Mouse (Mus musculus) MEL (cell line): ENCODE data around the gene Itpka. TPM values are rescaled to one million over a fixed set of nuclear protein-coding genes. Genes with fewer than 3 reads are reported as not detected.

Source experiments
- DNase-seq: peaks from one replicate; pipeline ENCODE4 v3.0.0; 2011; ENCODE audit warnings: low read depth, low spot score
- H3K27ac ChIP-seq: 2 replicates; pipeline ENCODE4 v1.5.1; 2012; ENCODE audit warnings: low read depth, mild to moderate bottlenecking, control low read depth, low read length, moderate library complexity; ENCODE audit not compliant: control insufficient read depth
- H3K27me3 ChIP-seq, 2 experiments: fragments of 150-350 bp in 1 of 2; sonication (generic) in 1 of 2; 2 replicates each; pipeline ENCODE4 v1.6.1; 2012; ENCODE audit warnings: low read length in 2 of 2, mild to moderate bottlenecking in 2 of 2, improper control_type of control experiment in 1 of 2, moderate library complexity in 1 of 2; ENCODE audit not compliant: insufficient read depth in 2 of 2, control insufficient read depth in 1 of 2
- H3K36me3 ChIP-seq, 2 experiments: 2 replicates each; pipeline ENCODE4 v1.6.1; 2012 to 2014; ENCODE audit warnings: low read length in 2 of 2, improper control_type of control experiment in 1 of 2, inconsistent platforms in 1 of 2, mild to moderate bottlenecking in 1 of 2; ENCODE audit not compliant: insufficient read depth in 2 of 2, control insufficient read depth in 1 of 2
- H3K4me1 ChIP-seq, 2 experiments: fragments of 150-350 bp in 1 of 2; sonication (generic) in 1 of 2; 2 replicates each; pipeline ENCODE4 v1.6.1; 2012; ENCODE audit warnings: low read length in 2 of 2, improper control_type of control experiment in 1 of 2, mild to moderate bottlenecking in 1 of 2; ENCODE audit not compliant: insufficient read depth in 2 of 2, control insufficient read depth in 1 of 2
- H3K4me3 ChIP-seq, 2 experiments: fragments of 150-350 bp in 1 of 2; sonication (generic) in 1 of 2; 2 replicates each; pipeline ENCODE4 v1.5.1; 2012; ENCODE audit warnings: low read depth in 2 of 2, low read length in 2 of 2, mild to moderate bottlenecking in 2 of 2, moderate library complexity in 2 of 2, control low read depth in 1 of 2, improper control_type of control experiment in 1 of 2; ENCODE audit not compliant: control insufficient read depth in 1 of 2, insufficient read depth in 1 of 2
- H3K79me2 ChIP-seq: 2 replicates; pipeline ENCODE4 v1.6.1; 2012; ENCODE audit warnings: mild to moderate bottlenecking, low read length, moderate library complexity; ENCODE audit not compliant: control insufficient read depth, poor library complexity, insufficient read depth
- H3K9ac ChIP-seq: 2 replicates; pipeline ENCODE4 v1.6.1; 2012; ENCODE audit warnings: low read depth, mild to moderate bottlenecking, control low read depth, low read length, moderate library complexity; ENCODE audit not compliant: control insufficient read depth, poor library complexity, severe bottlenecking
- H3K9me3 ChIP-seq: fragments of 150-350 bp; sonication (generic); replicated peaks from 2 replicates; pipeline ENCODE4 v1.6.1; 2012; ENCODE audit warnings: mild to moderate bottlenecking, low read length, improper control_type of control experiment, moderate library complexity; ENCODE audit not compliant: insufficient read depth
- CHD2 ChIP-seq: IDR thresholded peaks from 2 replicates; pipeline ENCODE4 v1.6.1; 2011; ENCODE audit warnings: low read length, improper control_type of control experiment
- E2F4 ChIP-seq: IDR thresholded peaks from 2 replicates; pipeline ENCODE4 v1.6.1; 2011; ENCODE audit warnings: low read depth, low read length, improper control_type of control experiment, borderline replicate concordance
- EP300 ChIP-seq, 2 experiments: IDR thresholded peaks; 2 replicates each; pipeline ENCODE4 v1.6.1; 2011; ENCODE audit warnings: improper control_type of control experiment in 2 of 2, low read length in 2 of 2, low read depth in 1 of 2, mild to moderate bottlenecking in 1 of 2
- GATA1 ChIP-seq: IDR thresholded peaks from 2 replicates; pipeline ENCODE4 v1.6.1; 2011; ENCODE audit warnings: low read depth, low read length, improper control_type of control experiment
- JUND ChIP-seq: IDR thresholded peaks from 2 replicates; pipeline ENCODE4 v1.6.1; 2011; ENCODE audit warnings: low read depth, mild to moderate bottlenecking, improper control_type of control experiment, low read length
- KAT2A ChIP-seq: conservative IDR thresholded peaks from 2 replicates; pipeline ENCODE4 v1.6.1; 2012; ENCODE audit warnings: low read depth, low read length, improper control_type of control experiment, inconsistent platforms
- MAFK ChIP-seq: IDR thresholded peaks from 2 replicates; pipeline ENCODE4 v1.6.1; 2011; ENCODE audit warnings: low read depth, mild to moderate bottlenecking, low read length, improper control_type of control experiment, borderline replicate concordance
- MAX ChIP-seq: IDR thresholded peaks from 2 replicates; pipeline ENCODE4 v1.6.1; 2011; ENCODE audit warnings: low read length, improper control_type of control experiment
- MAZ ChIP-seq: IDR thresholded peaks from 2 replicates; pipeline ENCODE4 v1.6.1; 2012; ENCODE audit warnings: low read depth, mild to moderate bottlenecking, inconsistent platforms, low read length, improper control_type of control experiment
- MEF2A ChIP-seq: IDR thresholded peaks from 2 replicates; pipeline ENCODE4 v1.6.1; 2014; ENCODE audit warnings: low read depth, mild to moderate bottlenecking, inconsistent platforms, low read length, improper control_type of control experiment; ENCODE audit not compliant: poor library complexity, insufficient replicate concordance, severe bottlenecking; ENCODE audit errors: extremely low read depth
- MXI1 ChIP-seq: IDR thresholded peaks from 2 replicates; pipeline ENCODE4 v1.6.1; 2011; ENCODE audit warnings: mild to moderate bottlenecking, low read depth, low read length, improper control_type of control experiment
- MYB ChIP-seq: IDR thresholded peaks from 2 replicates; pipeline ENCODE4 v1.6.1; 2011; ENCODE audit warnings: mild to moderate bottlenecking, low read depth, low read length, improper control_type of control experiment
- MYC ChIP-seq: IDR thresholded peaks from 2 replicates; pipeline ENCODE4 v1.6.1; 2011; ENCODE audit warnings: low read depth, mild to moderate bottlenecking, low read length, improper control_type of control experiment, moderate library complexity
- NRF1 ChIP-seq: IDR thresholded peaks from 2 replicates; pipeline ENCODE4 v1.6.1; 2014; ENCODE audit warnings: low read depth, mild to moderate bottlenecking, inconsistent platforms, low read length, improper control_type of control experiment, moderate library complexity; ENCODE audit not compliant: poor library complexity, insufficient read depth, severe bottlenecking
- POLR2AphosphoS2 ChIP-seq: IDR thresholded peaks from 2 replicates; pipeline ENCODE4 v1.6.1; 2011; ENCODE audit warnings: low read length, improper control_type of control experiment
- POLR2AphosphoS5 ChIP-seq: IDR thresholded peaks from 2 replicates; pipeline ENCODE4 v1.6.1; 2012; ENCODE audit warnings: low read depth, borderline replicate concordance, mild to moderate bottlenecking, inconsistent platforms, low read length, moderate library complexity, mixed read lengths
- RAD21 ChIP-seq: IDR thresholded peaks from 2 replicates; pipeline ENCODE4 v1.6.1; 2011; ENCODE audit warnings: mild to moderate bottlenecking, low read depth, low read length, improper control_type of control experiment
- SMC3 ChIP-seq: IDR thresholded peaks from 2 replicates; pipeline ENCODE4 v1.6.1; 2011; ENCODE audit warnings: low read depth, low read length, improper control_type of control experiment
- TBP ChIP-seq: IDR thresholded peaks from 2 replicates; pipeline ENCODE4 v1.8.0; 2011; ENCODE audit warnings: low read depth, low read length, improper control_type of control experiment
- TCF12 ChIP-seq: IDR thresholded peaks from 2 replicates; pipeline ENCODE4 v1.6.1; 2014; ENCODE audit warnings: low read depth, mild to moderate bottlenecking, inconsistent platforms, low read length, improper control_type of control experiment, moderate library complexity
- USF1 ChIP-seq: IDR thresholded peaks from 2 replicates; pipeline ENCODE4 v1.6.1; 2014; ENCODE audit warnings: low read depth, mild to moderate bottlenecking, inconsistent platforms, low read length, improper control_type of control experiment, moderate library complexity
- polyA plus RNA-seq, 2 experiments: library from polyadenylated mRNA; stranded (reverse) in 1 of 2; unstranded in 1 of 2; fragments of >175 nt in 1 of 2; fragments of >200 nt in 1 of 2; gene quantifications; 2 replicates each; pipeline versions ENCODE4 v1.2.1 to v1.2.4; 2012; ENCODE audit warnings: low replicate concordance in 2 of 2, low read depth in 1 of 2; ENCODE audit not compliant: insufficient read length in 2 of 2, insufficient read depth in 1 of 2, missing spikeins in 1 of 2
- total RNA-seq: library from RNA; depleted of rRNA; stranded (reverse); fragments of 300-350 nt; gene quantifications from 2 replicates; pipeline ENCODE4 v1.2.3, GENCODE M21; 2012

The Itpka gene
- total and polyA plus RNA-seq, 3 experiments: 2.1 to 3.1 TPM; not detected in 1

GRCm38 (mm10) chr2:119707676-119708075, 34.5 kb upstream of the Itpka start:
- Histone ChIP-seq H3K27ac (no peak overlapping the region), H3K79me2 (no peaks in the 10 kb centered on the region), H3K9me3 (no peaks in the 10 kb centered on the region), H3K27me3 (no peaks in the 10 kb centered on the region), H3K4me1 (no peaks in the 10 kb centered on the region), H3K36me3 (peaks cover 0 to 17% of the 10 kb centered on the region in 2 experiments; a peak in 2 of 4 replicates), H3K4me3 (no peak overlapping the region), H3K9ac (no peak overlapping the region)
- no peak for DNase-seq
- TF ChIP-seq USF1 (no peak), MAFK (no peak), TBP (no peak), E2F4 (no peak), NRF1 (no peak), POLR2AphosphoS5 (no peak), TCF12 (no peak), MYB (no peak), POLR2AphosphoS2 (no peak), MEF2A (no peak), MAX (no peak), MXI1 (no peak), JUND (no peak), GATA1 (no peak), RAD21 (no peak), KAT2A (no peak), MAZ (no peak)

GRCm38 (mm10) chr2:119710011-119710410, 32.1 kb upstream of the Itpka start:
- H3K4me3 ChIP-seq: no peak overlapping the region
- H3K79me2 ChIP-seq: no peaks in the 10 kb centered on the region
- H3K4me1 ChIP-seq: no peaks in the 10 kb centered on the region
- peaks cover 0 to 22% of the 10 kb centered on the region in 2 experiments; a peak in 2 of 4 replicates for H3K36me3 ChIP-seq
- no peaks in the 10 kb centered on the region for H3K9me3 ChIP-seq
- H3K27ac ChIP-seq: no peak overlapping the region
- TF ChIP-seq GATA1 (no peak), MYC (no peak), CHD2 (no peak), KAT2A (no peak), EP300 (IDR thresholded peaks at IDR 0.05; ENCODE audit: low read depth in 1 of 2, low read length in 2 of 2) (no peak), POLR2AphosphoS5 (no peak), MYB (no peak), SMC3 (no peak)
- no peaks in the 10 kb centered on the region for H3K27me3 ChIP-seq
- DNase-seq: peak; percentile 26
- H3K9ac ChIP-seq: no peak overlapping the region
